Mouse (Mus musculus) thymus, adult 2 months (tissue): ENCODE results near the gene Dcaf11. TPM values are rescaled to one million over a fixed set of nuclear protein-coding genes. Genes with fewer than 3 reads are reported as not detected.

Source experiments
- DNase-seq: peaks from one replicate; pipeline ENCODE4 v3.0.0; 2021
- H3K27ac ChIP-seq: fragments of 200-500 bp; 2 replicates; pipeline ENCODE4 v1.5.1; 2012; ENCODE audit warnings: low read length, control low read depth; ENCODE audit not compliant: control insufficient read depth, insufficient read depth
- H3K27me3 ChIP-seq: fragments of 200-500 bp; 2 replicates; pipeline ENCODE4 v1.6.1; 2012; ENCODE audit warnings: mild to moderate bottlenecking, low read length, moderate library complexity, mixed read lengths; ENCODE audit not compliant: control insufficient read depth, insufficient read depth
- H3K36me3 ChIP-seq: fragments of 200-500 bp; 2 replicates; pipeline ENCODE4 v1.6.1; 2012; ENCODE audit warnings: mild to moderate bottlenecking, low read length, moderate library complexity; ENCODE audit not compliant: control insufficient read depth, insufficient read depth
- H3K4me1 ChIP-seq: fragments of 200-500 bp; replicated peaks from 2 replicates; pipeline ENCODE4 v1.6.1; 2012; ENCODE audit warnings: low read length; ENCODE audit not compliant: control insufficient read depth, insufficient read depth
- H3K4me3 ChIP-seq: fragments of 200-500 bp; 2 replicates; pipeline ENCODE4 v1.5.1; 2012; ENCODE audit warnings: mild to moderate bottlenecking, low read length, control low read depth, moderate library complexity; ENCODE audit not compliant: control insufficient read depth, insufficient read depth
- CTCF ChIP-seq: fragments of 200-500 bp; IDR thresholded peaks from 2 replicates; pipeline ENCODE4 v1.5.1; 2012; ENCODE audit warnings: mild to moderate bottlenecking, control low read depth, low read length, moderate library complexity, borderline replicate concordance; ENCODE audit not compliant: control insufficient read depth, poor library complexity, insufficient read depth; ENCODE audit errors: extremely low read depth
- POLR2A ChIP-seq: fragments of 200-500 bp; IDR thresholded peaks from 2 replicates; pipeline ENCODE4 v1.6.1; 2012; ENCODE audit warnings: mild to moderate bottlenecking, low read length, control low read depth, moderate library complexity; ENCODE audit not compliant: control insufficient read depth, poor library complexity, insufficient read depth; ENCODE audit errors: extremely low read depth
- WGBS: fragments of 180-500 bp; shearing (Covaris S2); methylation state at CpG from one replicate; pipeline ENCODE4 v1.1.7; 2018; 5-methylcytosine and 5-hydroxymethylcytosine counted together
- polyA plus RNA-seq: library from polyadenylated mRNA; depleted of rRNA; stranded (reverse); fragments of >200 nt; gene quantifications from 2 replicates; pipeline ENCODE4 v1.2.3, GENCODE M21; 2012

Gene Dcaf11
- polyA plus RNA-seq, 1 experiment: 77.7 TPM

GRCm38 (mm10) chr14:55520451-55521361 is 39.1 kb upstream of the Dcaf11 start:
- no peak overlapping the region for H3K27ac ChIP-seq
- TF ChIP-seq CTCF (no peak), POLR2A (no peak)
- no peaks in the 10 kb centered on the region for H3K36me3 ChIP-seq
- no peaks in the 10 kb centered on the region; the same call in 1 of the 2 replicates for H3K4me1 ChIP-seq
- 3% methylated on average over 61 of the region's 61 CpGs for WGBS
- no peak for DNase-seq
- H3K4me3 ChIP-seq: peak overlapping the region; percentile 18; the same call in 1 of the 2 replicates
- peaks cover 18% of the 10 kb centered on the region; the same call in 1 of the 2 replicates for H3K27me3 ChIP-seq

GRCm38 (mm10) chr14:55524062-55524461 is 35.7 kb upstream of the Dcaf11 start:
- DNase-seq: no peak
- 55% methylated on average over 4 of the region's 4 CpGs for whole genome bisulfite sequencing
- no peaks in the 10 kb centered on the region; the same call in 1 of the 2 replicates for H3K4me1 ChIP-seq
- no peaks in the 10 kb centered on the region for H3K36me3 ChIP-seq
- H3K27ac ChIP-seq: no peak overlapping the region
- H3K4me3 ChIP-seq: no peak overlapping the region
- H3K27me3 ChIP-seq: peaks cover 18% of the 10 kb centered on the region; the same call in 1 of the 2 replicates
- TF ChIP-seq POLR2A (no peak), CTCF (no peak)

- no peaks in the 10 kb centered on the region for H3K36me3 ChIP-seq
- peaks cover 14% of the 10 kb centered on the region; the same call in 1 of the 2 replicates for H3K27me3 ChIP-seq
Measured at GRCm38 (mm10) chr14:55524785-55525184, 35.0 kb upstream of the Dcaf11 start, which contains the start of gene Nrl. Gene Nrl (minus strand): TSS chr14:55524981.

GRCm38 (mm10) chr14:55526674-55527073 is 33.1 kb upstream of the Dcaf11 start:
- no peaks in the 10 kb centered on the region for H3K4me1 ChIP-seq
- DNase-seq: no peak
- no peak overlapping the region for H3K4me3 ChIP-seq
- no peak for TF ChIP-seq CTCF
- TF ChIP-seq POLR2A: no peak
- peaks cover 4% of the 10 kb centered on the region; the same call in 1 of the 2 replicates for H3K27me3 ChIP-seq
- WGBS: 90% methylated on average over 2 of the region's 2 CpGs
- H3K36me3 ChIP-seq: no peaks in the 10 kb centered on the region
- no peak overlapping the region for H3K27ac ChIP-seq

More at GRCm38 (mm10) chr14:55524785-55525184, 35.0 kb upstream of the Dcaf11 start, which contains the start of gene Nrl:
- WGBS: 60% methylated on average over 8 of the region's 8 CpGs
- DNase-seq: no peak
- Histone ChIP-seq H3K4me1 (no peaks in the 10 kb centered on the region; the same call in 1 of the 2 replicates), H3K27ac (no peak within 1 kb of the TSS), H3K4me3 (no peak within 1 kb of the TSS)
- TF ChIP-seq POLR2A: no peak
- TF ChIP-seq CTCF: no peak

- Histone ChIP-seq H3K27me3 (no peaks in the 10 kb centered on the region), H3K27ac (no peak overlapping the region), H3K36me3 (no peaks in the 10 kb centered on the region), H3K4me1 (no peaks in the 10 kb centered on the region), H3K4me3 (no peak overlapping the region)
- 8% methylated on average over 3 of the region's 3 CpGs for WGBS
- DNase-seq: peak; percentile 39
- no peak for TF ChIP-seq POLR2A
- no peak for TF ChIP-seq CTCF
Measured at GRCm38 (mm10) chr14:55527940-55528339, 31.9 kb upstream of the Dcaf11 start.

DNA sequence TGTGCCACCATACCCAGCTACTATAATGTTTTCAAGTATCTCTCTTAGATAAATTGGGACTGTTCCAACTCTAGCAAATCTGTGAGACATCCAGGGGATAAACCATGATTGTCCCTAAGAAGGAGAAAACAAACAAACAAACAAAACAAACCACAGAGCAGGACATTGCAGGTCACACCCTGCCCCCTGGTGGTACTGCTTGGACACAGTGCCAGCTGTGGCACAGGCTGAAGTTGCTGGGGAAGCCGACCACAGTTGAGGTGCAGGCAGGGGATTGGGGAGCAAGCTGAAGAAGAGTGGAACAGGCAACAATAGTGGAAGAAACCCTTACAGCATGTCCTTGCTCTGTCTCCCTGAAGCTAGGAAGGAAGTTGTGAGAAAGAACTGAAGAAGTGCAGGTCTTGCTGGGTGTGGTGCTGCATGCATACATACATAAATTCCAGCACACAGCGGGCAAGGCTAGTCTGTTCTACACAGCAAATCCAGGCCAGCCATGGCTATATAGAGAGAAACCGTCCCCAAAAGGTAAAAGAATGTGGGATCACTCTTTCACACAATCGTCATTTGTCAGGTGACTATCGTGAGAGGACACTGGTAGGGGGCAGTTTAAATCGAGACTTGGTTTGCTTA is 23.6 kb upstream of the Dcaf11 start:
- Histone ChIP-seq H3K36me3 (no peaks in the 10 kb centered on the region), H3K27ac (no peak overlapping the region), H3K4me3 (no peak overlapping the region), H3K4me1 (peaks cover 13% of the 10 kb centered on the region), H3K27me3 (no peaks in the 10 kb centered on the region)
- WGBS: 75% methylated on average over 6 of the region's 6 CpGs
- peak; percentile 42 for DNase-seq
- TF ChIP-seq POLR2A: no peak
- TF ChIP-seq CTCF: peak; percentile 71; the same call in 1 of the 2 replicates
